Mouse (Mus musculus) cerebellum, postnatal 36 days (tissue): ENCODE data around the gene Gm3248.
A peak's percentile ranks its signal among the peaks of the same experiment; 100 is the strongest.
"Not testable (repeated sequence)": the region's sequence is repeated elsewhere in the genome, so short reads cannot be mapped to it uniquely, and the experiment has no call there.

ENCODE experiments used
- DNase-seq, 2 experiments: peaks; one replicate each; pipeline ENCODE4 v3.0.0; 2021 to 2022; ENCODE audit warnings: mixed read lengths in 2 of 2

Gm3248 gene

GRCm38 (mm10) chr14:5961635-5962034, at the start of gene Gm3248:
Gm3248 (minus strand) TSS chr14:5961745.
- peak; percentile 25 for DNase-seq

GRCm38 (mm10) chr14:5987136-5987535, 25.6 kb upstream of the Gm3248 start:
- peak in 1 of 2 experiments; percentile 2 for DNase-seq

- DNase-seq, result not testable (repeated sequence)
These were observed 17.5 kb upstream of the Gm3248 start, which contains the start of gene Gm3453 for GRCm38 (mm10) chr14:5979037-5979436. Gm3453 (minus strand) TSS chr14:5979137.

GRCm38 (mm10) chr14:5962441-5962840, 896 bp upstream of the Gm3248 start:
- DNase-seq, result not testable (repeated sequence)

- DNase-seq, result peak; percentile 6 to 15
These were observed 443 bp downstream of the Gm3248 start for GRCm38 (mm10) chr14:5961102-5961501.

- DNase-seq, result peak; percentile 15 to 25
These were observed 1.1 kb downstream of the Gm3248 start for GRCm38 (mm10) chr14:5960479-5960878.

- not testable (repeated sequence) for DNase-seq
These were observed 38.3 kb downstream of the Gm3248 start for GRCm38 (mm10) chr14:5923276-5923675.

- DNase-seq, result not testable (repeated sequence)
These were observed 43.1 kb downstream of the Gm3248 start for GRCm38 (mm10) chr14:5918330-5918942.

- not testable (repeated sequence) for DNase-seq
These were observed 47.8 kb downstream of the Gm3248 start for GRCm38 (mm10) chr14:5913701-5914100.
